ENCODE assay signal across 1 mouse cellular context in the genomic region with DNA sequence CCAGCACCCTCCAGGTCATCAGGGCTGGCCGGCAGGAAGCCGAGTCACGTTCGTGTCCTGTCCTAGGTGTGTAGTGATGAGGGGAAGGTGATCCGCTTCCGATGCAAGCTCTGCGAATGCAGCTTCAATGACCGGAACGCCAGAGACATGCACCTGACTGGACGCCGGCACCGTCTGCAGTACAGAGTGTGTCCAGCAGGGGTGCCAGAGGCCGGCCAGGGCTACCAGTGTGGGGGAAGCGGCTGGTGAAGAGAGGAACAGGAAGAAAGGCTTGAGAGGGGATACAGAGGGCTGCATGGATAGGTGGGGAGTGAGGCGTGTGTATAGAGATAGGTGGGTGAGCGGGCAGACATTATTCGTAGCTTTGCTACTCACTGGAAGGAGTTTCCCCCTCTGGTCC.
TF ChIP-seq lines count a peak whose summit lies in the region.

No protein-coding gene starts in this region.

TF ChIP-seq in MEL, 35 proteins besides CTCF, POLR2A, EP300 and RAD21 (continued from another document):
- TF ChIP-seq NRF1 (IDR thresholded peaks at IDR 0.05; ENCODE audit: insufficient read depth, low read depth, low read length, poor library complexity, severe bottlenecking) = no peak
- no peak for TF ChIP-seq RCOR1 (IDR thresholded peaks at IDR 0.05; ENCODE audit: low read depth, low read length)
- TF ChIP-seq ZKSCAN1 (IDR thresholded peaks at IDR 0.05; ENCODE audit: low read depth, low read length) = no peak
- TF ChIP-seq E2F4 (IDR thresholded peaks at IDR 0.05; ENCODE audit: borderline replicate concordance, low read depth, low read length) = no peak
TF ChIP-seq in MEL: peak in this region for 3.
